Mouse (Mus musculus): ENCODE measurements at regions not wholly inside any gene's neighbourhood (a gene's known extent, or its start where the extent isn't known, plus 50 kb on each side); places are given as distances from the start of the nearest gene placed in this dataset.

DNA sequence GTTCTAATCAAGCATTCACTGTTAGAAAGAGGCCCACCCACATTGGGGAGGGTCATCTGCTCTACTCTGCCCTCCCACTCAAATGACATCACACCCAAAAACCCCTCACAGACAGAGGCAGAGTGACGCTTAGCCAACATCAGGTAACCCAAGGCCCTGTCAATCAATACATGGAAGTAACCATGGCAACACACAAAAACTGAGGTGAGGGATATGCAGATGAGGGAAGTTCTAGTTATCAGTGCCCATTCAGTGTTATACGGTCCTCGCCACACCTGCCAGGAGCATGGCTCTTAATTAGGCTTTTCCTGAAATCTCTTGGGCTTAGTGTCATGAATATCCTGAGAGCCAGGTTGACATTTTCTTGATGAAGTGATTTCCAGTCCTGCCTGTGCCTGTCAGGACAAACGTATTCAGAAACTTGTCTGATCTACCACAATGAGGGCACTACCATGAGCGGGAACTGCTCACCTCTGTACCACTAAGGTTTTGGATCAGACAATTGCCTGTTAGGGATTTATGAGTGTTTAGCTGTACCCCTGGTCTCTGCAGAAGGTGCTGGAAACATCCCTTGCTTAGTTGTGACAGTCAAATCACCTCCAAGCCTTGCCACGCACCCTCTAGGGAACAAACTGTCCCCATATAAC, 210.4 kb upstream of the Cdh4 start:
- CTCF ChIA-PET: no interaction called here

DNA sequence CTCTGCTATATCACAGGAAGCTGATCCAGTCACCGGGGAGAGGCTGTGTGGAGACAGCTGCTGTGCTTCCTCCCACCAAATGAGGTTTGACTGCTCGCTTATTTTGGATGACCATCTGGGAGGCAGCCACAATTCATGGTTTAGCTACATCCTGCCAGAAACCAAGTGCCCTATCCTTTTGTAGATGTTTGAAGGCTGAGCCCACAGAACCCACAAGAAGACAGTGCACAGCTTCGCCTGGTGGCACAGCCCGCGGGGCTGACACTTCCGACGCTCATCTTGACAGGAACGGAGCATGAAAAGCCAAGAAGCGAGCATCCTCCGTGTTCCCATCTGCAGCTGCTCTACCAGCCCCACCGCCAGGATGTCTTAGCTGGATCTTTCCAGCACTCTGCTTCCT, 204.1 kb upstream of the Cdh4 start:
- CTCF ChIA-PET: no interaction called here

DNA sequence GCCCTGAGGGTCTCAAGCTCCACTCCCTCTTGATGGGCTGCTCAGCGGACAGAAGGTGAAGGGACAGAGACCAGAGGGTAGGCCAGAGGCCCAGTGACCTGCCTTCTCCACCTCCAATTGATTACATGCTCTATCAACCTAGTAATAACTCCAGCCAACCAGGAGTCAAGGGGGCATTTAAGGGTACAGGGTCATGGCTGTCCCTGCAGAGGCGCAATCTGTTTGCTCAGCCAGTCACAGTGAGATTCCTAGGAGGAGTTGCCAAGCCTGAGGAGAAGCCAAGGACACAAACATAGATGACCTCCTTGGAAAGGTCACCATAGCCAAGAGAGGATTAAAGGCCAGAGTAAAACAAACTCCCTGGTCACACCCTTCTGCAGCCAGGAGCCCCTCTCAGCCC, 181.3 kb upstream of the Cdh4 start:
- CTCF ChIA-PET: no interaction called here

DNA sequence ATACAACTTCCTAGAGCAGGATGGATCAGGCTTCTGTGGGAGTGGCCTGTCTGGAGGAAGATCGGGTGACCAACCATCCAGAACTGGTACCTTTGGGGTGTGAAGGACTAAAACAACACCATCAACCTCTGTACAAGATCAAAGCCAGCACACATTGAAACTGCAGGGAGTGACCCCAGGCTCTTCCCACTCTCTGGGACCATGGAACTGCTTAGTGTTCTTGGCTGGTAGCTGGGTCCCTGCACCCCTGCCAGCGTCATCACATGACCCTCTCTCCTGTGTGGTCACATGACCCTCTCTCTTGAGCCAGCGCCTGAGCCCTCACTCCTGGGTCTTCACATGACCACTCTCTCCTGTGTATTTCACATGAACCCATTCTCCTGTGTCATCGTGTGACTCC, 178.3 kb upstream of the Cdh4 start:
- CTCF ChIA-PET: no interaction called here

DNA sequence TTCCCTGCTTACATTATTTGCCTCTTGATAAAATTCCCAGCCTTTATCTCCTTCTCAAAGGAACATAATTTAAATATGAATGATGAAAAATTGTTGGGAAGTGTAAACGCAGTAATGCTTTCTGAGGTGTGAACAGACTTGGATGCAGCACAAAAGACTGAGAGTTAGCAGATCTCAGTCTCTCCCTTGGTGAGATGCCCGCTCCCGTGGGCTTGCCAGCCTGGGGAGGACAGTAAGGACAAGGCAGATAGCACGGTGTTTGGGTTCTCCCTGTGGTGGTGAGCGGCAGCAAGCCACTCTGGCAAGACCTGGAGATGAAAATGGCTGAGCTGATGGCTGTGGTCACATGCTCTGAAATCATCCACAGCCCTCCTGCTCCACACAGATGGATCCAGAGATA, 176.8 kb upstream of the Cdh4 start:
- CTCF ChIA-PET: no interaction called here

DNA sequence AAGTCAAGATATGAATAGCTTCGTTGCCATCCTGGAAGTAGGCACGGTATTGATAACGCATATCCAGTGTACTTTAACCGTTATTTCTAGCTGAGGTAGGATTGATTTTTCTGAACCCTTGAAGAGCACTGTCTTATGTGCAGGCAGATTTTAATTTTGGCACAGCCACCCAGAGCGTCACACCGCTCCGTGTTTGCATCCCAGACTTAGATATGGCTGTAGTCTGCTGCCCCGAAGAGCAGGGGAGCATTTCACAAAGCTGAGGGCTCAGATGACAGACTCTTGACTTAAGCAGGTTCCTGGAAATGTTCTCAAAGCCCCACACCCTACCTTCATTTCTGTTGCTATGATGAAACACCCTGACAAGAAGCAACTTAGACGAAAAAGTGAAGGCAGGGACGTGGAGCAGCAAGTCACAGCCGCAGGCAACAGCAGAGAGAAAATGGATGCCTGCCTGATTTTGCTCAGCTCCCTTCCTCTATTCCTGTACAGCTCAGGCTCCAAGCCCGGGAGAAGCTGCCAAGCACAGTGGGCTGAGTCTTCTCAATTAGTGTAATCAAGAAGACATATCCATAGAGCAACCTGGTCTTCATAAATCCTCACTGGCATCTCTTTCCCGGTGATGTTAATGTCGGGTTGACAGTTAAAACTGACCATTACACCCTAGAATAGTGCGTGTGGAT, 164.9 kb upstream of the Cdh4 start:
- CTCF ChIA-PET: no interaction called here

DNA sequence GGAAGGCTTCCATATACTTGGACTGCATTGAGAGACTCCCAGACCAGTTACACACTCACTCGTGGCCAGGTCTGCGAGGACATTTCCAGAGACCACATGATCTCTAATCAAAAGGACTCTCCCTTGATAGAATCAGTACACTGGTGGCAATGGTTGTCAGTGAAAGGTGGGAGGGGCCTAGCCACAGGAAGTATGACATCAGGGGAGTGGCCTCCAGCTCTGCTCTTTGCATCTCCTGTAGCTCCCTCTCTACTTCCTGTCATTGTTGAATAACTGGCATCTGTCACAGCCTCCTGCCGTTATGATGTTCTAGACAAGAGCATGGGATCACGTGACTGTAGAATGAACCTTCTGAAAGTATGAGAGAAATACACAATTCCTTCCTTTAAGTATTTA, 164.3 kb upstream of the Cdh4 start:
- CTCF ChIA-PET: no interaction called here

DNA sequence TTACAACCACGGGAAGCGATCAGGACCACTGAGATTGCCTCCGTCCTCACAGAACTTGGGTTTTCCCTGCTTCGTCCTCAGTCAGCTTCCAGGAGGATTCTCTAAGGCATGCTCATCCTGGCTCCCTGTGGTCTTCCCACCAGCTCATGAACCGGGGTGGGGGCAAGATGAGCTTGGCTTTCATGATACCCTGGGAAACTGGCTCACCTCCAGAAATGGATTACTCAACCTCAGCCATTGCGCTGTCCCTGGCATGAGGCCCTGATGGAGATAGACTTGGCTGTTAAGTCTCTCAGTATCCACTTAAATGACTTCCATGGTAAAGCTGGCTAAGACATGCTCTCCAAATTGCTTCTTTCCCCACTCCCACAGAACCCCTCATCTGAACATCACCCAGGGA, 160.0 kb upstream of the Cdh4 start:
- CTCF ChIA-PET: no interaction called here

DNA sequence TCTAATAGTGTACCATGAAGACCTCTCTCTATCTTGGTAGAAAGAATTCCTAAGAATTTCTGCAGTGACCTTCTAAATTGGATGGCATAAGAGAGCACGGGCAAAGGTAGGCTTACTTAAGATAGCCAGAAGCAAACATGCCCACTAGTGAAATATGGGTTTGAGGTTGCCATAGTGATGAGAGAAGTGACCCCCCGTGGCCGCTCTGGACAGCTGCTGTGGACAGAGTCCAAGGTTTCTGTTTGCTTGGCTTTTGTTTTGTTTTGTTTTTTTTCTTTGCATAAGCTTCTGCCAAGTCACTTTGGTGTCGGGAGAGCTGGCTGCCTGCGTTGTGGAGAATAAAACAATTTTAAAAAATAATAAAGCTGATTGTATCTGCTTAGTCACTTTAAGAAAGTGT, 151.8 kb upstream of the Cdh4 start:
- CTCF ChIA-PET: no interaction called here

DNA sequence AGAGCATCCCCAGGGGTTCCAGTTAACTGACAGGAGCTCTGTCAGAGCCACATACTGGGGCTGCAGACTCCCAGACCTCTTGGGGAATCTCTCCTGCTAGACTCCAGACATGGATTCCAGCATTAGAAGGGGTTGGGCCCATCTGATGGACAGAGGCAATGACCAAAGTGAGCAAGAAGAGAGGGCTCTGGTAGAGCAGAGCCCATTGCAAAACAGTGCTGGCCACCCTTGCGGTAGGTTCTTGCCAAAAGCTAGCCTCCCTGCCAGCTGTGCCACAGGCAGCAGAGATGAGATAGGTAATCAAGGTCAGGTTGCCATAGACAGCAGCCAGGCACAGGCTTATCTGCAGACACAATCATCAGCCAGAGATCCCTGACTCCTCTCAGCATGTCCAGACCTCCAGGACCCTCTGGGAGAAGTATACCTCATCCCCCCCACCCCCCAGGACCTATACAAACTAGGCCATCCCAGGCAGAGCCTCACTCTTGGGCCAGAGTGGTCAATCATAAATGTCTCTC, 151.1 kb upstream of the Cdh4 start:
- CTCF ChIA-PET: no interaction called here

DNA sequence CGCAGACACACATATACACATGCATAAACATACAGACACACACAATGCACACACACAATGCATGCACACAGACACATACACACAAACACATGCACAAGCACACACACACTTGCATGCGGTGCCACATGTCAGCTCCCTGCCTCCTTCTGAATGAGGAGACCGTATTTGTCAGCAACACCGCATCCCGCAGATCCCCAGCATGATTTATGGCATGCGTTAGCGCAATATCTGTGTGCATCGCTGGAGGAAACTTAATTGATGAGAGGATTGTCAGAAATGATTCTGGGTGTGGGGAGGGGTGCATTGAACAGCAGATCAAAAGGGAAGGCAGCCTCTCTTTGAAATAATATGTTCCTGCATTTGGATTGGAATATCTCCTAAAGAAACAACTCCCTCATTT, 150.3 kb upstream of the Cdh4 start:
- CTCF ChIA-PET: no interaction called here

DNA sequence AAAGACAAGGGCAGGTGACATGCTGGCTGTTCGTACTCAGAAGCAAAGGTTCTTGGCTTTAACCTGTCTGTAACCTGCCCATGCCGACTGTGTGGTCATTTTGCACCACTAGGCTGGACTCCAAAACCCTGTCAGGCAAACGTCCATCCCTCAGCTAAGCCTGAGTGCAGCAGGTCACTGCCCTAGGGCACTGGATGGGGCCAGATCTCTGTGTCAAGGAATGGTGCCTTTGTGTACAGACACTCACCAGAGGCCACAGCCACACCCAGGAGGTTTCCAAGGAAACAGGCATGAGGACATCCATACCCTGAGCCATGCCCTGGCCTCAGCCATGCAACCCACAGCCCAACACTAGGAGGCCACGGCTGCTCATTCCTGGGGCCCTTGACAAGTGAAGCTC, 149.7 kb upstream of the Cdh4 start:
- CTCF ChIA-PET: no interaction called here

DNA sequence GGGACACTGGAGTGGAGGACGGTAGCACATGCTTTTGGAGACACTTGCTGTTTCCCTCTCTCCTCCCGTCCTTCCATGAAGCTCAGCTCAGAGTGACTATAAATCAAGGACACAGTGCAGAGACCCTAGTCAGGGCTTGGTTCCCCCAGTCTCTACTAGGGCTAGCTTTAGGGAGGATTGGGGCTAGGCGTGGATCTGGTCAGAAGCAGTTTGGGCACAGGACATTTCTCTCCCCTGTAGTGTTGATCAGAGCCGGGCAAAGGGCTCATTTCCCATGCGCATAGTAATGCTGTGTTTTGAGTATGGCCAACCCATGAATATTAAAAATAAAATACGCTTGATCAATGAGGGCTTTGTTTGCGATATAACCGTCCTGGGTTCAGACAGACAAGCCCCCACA, 149.1 kb upstream of the Cdh4 start:
- CTCF ChIA-PET: no interaction called here

DNA sequence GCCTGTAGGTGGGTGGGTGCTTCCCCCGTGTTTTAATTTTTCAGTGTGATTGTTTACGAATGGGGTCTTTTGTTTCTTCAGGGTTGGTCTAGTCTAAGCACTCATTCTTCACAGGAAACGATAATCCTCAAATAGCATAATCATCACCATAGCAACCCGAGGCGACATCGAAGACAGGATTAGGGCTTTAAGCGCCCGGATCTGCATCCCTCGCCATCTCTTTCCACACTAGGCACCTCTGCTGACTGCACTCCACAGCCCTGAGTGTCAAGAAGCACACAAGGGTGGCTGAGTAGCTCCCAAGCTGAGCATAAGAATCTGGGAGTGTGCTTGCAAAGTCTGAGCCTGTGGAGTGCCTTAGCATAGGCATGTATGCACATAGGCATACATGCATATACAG, 145.2 kb upstream of the Cdh4 start:
- CTCF ChIA-PET: no interaction called here

DNA sequence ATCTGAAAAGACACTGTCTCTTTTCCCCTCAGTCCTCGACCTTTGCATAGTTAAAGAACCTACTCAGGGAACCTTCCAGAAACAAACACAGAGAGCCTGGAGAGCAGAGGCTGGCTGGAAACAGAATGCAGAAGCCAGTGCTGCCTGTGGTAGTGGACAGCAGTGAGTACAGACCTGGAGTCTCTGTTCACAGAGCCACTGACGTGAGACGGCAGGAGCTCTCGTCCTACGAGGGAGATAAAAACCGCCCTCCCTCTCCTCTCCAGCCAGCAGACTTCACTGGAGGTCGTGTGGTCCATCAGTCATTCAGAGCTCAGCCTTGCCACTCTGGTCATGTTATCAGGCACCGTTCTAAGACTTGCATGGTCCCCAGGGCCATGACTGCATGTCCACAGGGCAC, 138.5 kb upstream of the Cdh4 start:
- CTCF ChIA-PET: no interaction called here

DNA sequence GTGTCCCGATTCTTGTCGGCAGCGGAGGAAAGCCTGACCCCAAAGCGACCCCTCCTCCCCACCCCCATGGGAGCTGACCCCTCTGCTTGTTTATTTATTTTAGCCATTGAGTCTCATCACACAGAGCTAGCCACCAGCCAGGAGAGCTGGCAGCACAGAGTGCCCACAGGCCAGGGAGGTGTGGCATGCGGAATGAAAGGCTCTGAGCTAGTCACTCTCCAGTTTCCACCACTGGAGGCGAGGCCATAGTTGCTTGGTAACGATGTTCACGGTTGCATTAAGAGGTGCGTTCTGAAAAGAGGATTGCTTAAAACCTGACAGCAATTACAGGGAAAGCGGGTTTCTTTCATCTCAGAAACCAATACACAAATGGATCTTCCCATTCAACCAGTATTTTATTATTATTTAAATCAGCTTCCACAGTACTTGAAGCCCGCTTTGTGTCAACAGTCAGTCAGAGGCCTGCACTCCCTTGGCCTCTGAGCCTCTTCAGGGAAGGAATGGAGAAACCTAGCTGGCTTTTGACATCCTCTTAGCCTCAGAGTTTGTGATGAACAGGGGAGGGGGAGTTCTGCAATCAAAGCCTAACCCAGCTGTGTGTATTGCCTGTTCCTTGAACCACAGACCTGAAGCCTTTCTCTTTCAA, 134.8 kb upstream of the Cdh4 start:
- CTCF ChIA-PET: no interaction called here

DNA sequence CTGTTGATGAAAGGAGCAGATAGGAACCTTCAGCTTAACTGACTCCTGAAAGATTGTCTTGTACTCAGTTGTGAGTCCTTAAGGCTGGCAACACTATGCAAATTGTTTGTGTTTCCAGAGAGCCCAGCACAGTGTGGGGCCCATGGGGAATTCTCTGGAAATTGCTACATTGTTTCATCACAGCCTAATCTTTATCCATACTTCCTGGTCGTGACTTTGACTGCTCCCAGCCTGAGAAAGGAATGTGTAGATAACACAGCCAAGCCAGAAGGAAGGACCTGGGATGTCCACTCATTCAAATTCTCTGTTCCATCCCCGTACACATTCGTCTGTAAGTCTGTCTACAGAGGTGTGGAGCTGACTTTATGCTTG, 134.3 kb upstream of the Cdh4 start:
- CTCF ChIA-PET: no interaction called here

DNA sequence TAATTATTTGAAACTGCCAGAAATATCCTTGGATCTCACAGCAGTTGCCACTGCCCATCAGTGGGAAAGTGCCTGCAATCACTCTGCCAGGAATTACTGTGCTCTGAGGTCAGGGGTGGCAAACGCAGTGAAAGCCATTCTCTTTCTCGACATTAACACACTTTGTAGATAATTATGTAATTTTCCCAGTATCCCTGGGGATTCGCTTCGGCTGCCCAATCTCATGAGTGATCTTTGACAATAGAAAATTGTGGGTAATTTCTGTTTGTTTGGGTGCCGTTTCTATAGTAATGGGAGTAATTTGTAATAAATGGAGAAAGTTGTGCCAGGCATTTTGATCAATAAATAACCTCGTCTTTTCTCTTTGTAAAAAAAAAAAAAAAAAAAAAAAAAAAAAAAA, 124.2 kb upstream of the Cdh4 start:
- CTCF ChIA-PET: no interaction called here

DNA sequence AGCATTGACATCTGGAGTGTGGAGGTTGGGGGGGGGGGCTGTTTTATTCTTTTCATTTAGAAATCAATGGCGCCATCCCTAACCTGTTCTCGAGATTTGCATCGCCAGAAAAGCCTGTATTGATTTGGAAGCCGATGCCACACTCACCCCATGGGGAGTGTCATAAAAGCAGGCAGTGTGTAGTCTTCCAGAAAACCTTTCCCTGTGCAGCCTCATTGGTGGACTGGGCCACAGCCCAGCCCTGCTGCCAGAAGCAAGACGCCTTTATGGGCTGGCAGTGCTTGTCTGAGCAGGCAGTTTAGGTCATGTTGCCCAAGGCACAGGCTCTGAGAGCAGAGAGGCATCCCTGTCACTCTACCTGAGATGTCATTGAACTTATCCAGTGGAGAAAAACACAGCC, 117.0 kb upstream of the Cdh4 start:
- CTCF ChIA-PET: no interaction called here

DNA sequence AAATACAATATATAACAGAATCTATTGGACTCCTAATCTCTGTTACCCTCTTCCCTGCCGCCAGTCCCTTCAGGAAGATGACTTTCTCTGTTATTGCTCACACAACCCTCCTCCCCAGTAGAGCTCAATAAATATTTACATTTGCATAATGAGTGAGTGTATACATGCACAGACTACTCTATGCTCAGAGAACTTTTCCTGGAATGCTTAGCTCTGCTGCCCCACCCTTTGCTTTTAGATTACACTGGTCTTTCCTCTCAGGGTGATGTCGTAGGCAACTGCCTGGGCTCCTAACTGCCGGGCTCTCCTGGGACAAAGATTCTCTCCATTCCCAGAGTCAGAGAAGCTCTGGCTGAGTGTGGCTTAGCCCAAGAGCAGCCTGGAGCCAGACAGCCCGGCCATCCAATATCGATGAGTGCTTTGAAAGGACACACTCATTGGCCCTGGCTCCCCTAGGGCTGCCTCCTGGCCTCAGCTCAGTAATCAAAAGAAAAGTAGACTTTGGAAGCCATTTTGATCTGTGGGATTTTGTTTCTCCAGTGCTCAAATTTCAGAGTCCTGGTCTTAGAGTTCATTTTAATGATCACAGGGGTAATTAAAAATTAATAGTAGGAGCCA, 109.2 kb upstream of the Cdh4 start:
- CTCF ChIA-PET: no interaction called here

DNA sequence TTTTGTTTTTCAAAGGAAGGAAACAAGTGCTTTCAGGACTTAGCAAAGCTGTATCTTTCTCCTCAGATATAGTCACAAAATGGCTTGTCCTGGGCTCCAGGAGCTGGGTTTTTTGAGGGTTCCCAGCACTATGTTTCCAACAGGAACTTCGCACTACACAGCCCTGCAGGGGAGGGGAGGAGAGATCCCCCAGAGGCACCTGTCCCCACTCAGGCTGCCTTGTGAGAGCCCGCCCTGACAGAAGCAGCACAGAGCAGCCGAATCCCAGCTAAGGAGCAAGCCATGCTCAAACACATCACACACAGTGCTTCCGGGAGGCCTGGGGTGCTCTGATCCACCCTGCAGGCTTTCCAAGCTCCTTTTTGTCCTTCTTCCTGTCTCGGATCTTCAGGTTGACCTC, 108.6 kb upstream of the Cdh4 start:
- CTCF ChIA-PET: no interaction called here

DNA sequence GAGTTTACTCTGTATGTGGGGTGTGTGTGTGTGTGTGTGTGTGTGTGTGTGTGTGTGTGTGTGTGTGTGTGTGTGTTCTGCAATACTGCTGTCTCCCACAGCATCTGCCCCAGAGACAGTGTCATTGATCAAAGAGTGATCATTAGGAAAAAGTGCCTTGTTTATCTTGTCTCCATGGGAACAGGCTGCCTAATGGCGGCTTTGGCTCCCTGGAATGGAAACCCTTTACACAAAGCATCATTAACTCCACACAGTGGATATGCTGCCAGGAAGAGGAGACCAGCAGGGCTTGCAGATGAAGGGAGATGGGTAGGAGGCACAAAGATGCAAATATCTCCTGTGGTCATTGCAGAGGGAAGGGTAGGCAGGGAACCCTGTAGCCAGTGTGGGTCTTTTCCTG, 106.0 kb upstream of the Cdh4 start:
- CTCF ChIA-PET: no interaction called here

DNA sequence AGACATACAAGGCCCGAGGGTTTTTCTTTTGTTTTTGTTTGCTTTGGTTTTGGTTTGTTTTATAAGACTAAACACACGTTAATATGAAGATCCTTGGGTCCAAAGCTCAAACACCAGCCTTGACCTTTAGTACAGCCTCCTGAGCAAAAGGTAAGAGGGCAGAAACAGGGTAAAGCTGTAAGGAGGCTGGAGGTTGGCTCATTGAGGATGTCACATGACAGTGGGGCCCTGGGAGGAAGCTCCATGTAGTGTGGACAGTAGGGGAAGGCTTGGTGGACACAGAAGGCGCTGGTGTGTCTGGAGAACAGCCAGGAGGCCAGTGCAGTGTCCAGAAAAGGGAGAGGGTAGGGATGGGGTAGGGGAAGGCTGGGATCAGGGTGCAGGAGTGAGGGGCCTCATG, 89.6 kb upstream of the Cdh4 start:
- CTCF ChIA-PET: no interaction called here
